Mouse (Mus musculus) ES-E14 (cell line): ENCODE results near the gene Zfp273. TPM values are rescaled to one million over a fixed set of nuclear protein-coding genes. Genes with fewer than 3 reads are reported as not detected.
"Not testable (repeated sequence)": the region's sequence is repeated elsewhere in the genome, so short reads cannot be mapped to it uniquely, and the experiment has no call there.

ENCODE experiments used
- DNase-seq: peaks from one replicate; pipeline ENCODE4 v3.0.0-alpha.2; 2013; ENCODE audit warnings: low read depth, low spot score
- H3K27ac ChIP-seq: 2 replicates; pipeline ENCODE4 v1.5.1; 2012; ENCODE audit warnings: low read depth, mild to moderate bottlenecking, low read length, moderate library complexity, mixed read lengths; ENCODE audit not compliant: poor library complexity, insufficient read depth, severe bottlenecking
- H3K36me3 ChIP-seq: 2 replicates; pipeline ENCODE4 v1.6.1; 2012; ENCODE audit warnings: mild to moderate bottlenecking, low read length, moderate library complexity, mixed read lengths; ENCODE audit not compliant: control insufficient read depth, poor library complexity, insufficient read depth, severe bottlenecking
- H3K4me1 ChIP-seq, 2 experiments: fragments of 150-350 bp in 1 of 2; sonication (generic) in 1 of 2; 2 replicates each; pipeline ENCODE4 v1.6.1; 2012; ENCODE audit warnings: low read length in 2 of 2, mild to moderate bottlenecking in 1 of 2, mixed read lengths in 1 of 2; ENCODE audit not compliant: control insufficient read depth in 2 of 2, insufficient read depth in 2 of 2, poor library complexity in 1 of 2
- H3K4me3 ChIP-seq, 2 experiments: fragments of 150-350 bp in 1 of 2; sonication (generic) in 1 of 2; 2 replicates each; pipeline ENCODE4 v1.5.1; 2012; ENCODE audit warnings: low read length in 2 of 2, low read depth in 1 of 2, mild to moderate bottlenecking in 1 of 2, mixed read lengths in 1 of 2; ENCODE audit not compliant: insufficient read depth in 1 of 2, poor library complexity in 1 of 2, severe bottlenecking in 1 of 2
- H3K9ac ChIP-seq: 2 replicates; pipeline ENCODE4 v1.6.1; 2012; ENCODE audit warnings: low read depth, mild to moderate bottlenecking, low read length, mixed read lengths; ENCODE audit not compliant: poor library complexity, insufficient read depth, severe bottlenecking
- H3K9me3 ChIP-seq: fragments of 150-350 bp; sonication (generic); 2 replicates; pipeline ENCODE4 v1.6.1; 2012; ENCODE audit warnings: low read depth, mild to moderate bottlenecking, low read length; ENCODE audit not compliant: control insufficient read depth, insufficient read depth
- CHD2 ChIP-seq: IDR thresholded peaks from 2 replicates; pipeline ENCODE4 v1.6.1; 2014; ENCODE audit warnings: mild to moderate bottlenecking, low read depth, low read length, inconsistent platforms
- HCFC1 ChIP-seq: IDR thresholded peaks from 2 replicates; pipeline ENCODE4 v1.6.1; 2012; ENCODE audit warnings: low read length, inconsistent platforms, borderline replicate concordance; ENCODE audit not compliant: insufficient read depth
- MAFK ChIP-seq: IDR thresholded peaks from 2 replicates; pipeline ENCODE4 v1.6.1; 2014; ENCODE audit warnings: mild to moderate bottlenecking, low read depth, low read length, inconsistent platforms; ENCODE audit not compliant: insufficient read depth
- ZC3H11A ChIP-seq: IDR thresholded peaks from 2 replicates; pipeline ENCODE4 v1.6.1; 2012; ENCODE audit warnings: low read depth, mild to moderate bottlenecking, inconsistent platforms, low read length, borderline replicate concordance
- ZNF384 ChIP-seq: IDR thresholded peaks from 2 replicates; pipeline ENCODE4 v1.6.1; 2012; ENCODE audit warnings: low read depth, low read length, inconsistent platforms
- in situ Hi-C, 2 experiments: fragments of 600-800 bp; cut with MboI; formaldehyde crosslinking; loops; one replicate each; pipeline ENCODE4 v1.15.1; 2025; ENCODE audit warnings: low sequenced_read_pairs in 2 of 2, inconsistent platforms in 1 of 2; ENCODE audit not compliant: unreplicated experiment in 2 of 2
- total RNA-seq: library from RNA; depleted of rRNA; stranded (reverse); fragments of 300-350 nt; gene quantifications from 2 replicates; pipeline ENCODE4 v1.2.3, GENCODE M21; 2012; rRNA removed

Zfp273 gene
- total RNA-seq: 3.2 and 3.3 TPM in 2 replicates

GRCm38 (mm10) chr13:67813710-67814660 lies at the start of gene Zfp273:
Zfp273 (plus strand) TSS chr13:67813740.
- H3K36me3 ChIP-seq: no peaks in the 10 kb centered on the region
- H3K4me1 ChIP-seq: peaks cover 0 to 4% of the 10 kb centered on the region in 2 experiments; a peak in 1 of 4 replicates
- TF ChIP-seq HCFC1 (peak; percentile 89), ZNF384 (no peak), MAFK (no peak)
- peak within 1 kb of the TSS; percentile 71 for H3K27ac ChIP-seq
- DNase-seq: peak; percentile 77
- no peaks in the 10 kb centered on the region for H3K9me3 ChIP-seq
- peak within 1 kb of the TSS; percentile 70; the same call in 1 of the 2 replicates for H3K9ac ChIP-seq
- peak within 1 kb of the TSS; percentile 74 to 87 for H3K4me3 ChIP-seq
- in situ Hi-C loops: no loop called here

GRCm38 (mm10) chr13:67779265-67780221 lies 34.0 kb upstream of the Zfp273 start, which contains the start of gene Zfp493:
Zfp493 (plus strand) TSS chr13:67779693.
- Histone ChIP-seq H3K36me3 (no peaks in the 10 kb centered on the region), H3K27ac (peak within 1 kb of the TSS; percentile 15; the same call in 1 of the 2 replicates), H3K9ac (peak within 1 kb of the TSS; percentile 77), H3K4me1 (0 out of 4 replicates have a peak, but pooled peaks cover 0 to 2% of the 10 kb centered on the region in 2 experiments), H3K9me3 (no peaks in the 10 kb centered on the region), H3K4me3 (peak within 1 kb of the TSS; percentile 83 to 92)
- in situ Hi-C loops: no loop called here
- DNase-seq: peak; percentile 77
- TF ChIP-seq HCFC1: peak; percentile 88
- TF ChIP-seq MAFK: no peak

- Histone ChIP-seq H3K27ac (peak overlapping the region; percentile 60), H3K36me3 (no peaks in the 10 kb centered on the region), H3K4me1 (peaks cover 0 to 4% of the 10 kb centered on the region in 2 experiments; a peak in 1 of 4 replicates), H3K4me3 (no peak overlapping the region; a peak in 1 of 4 replicates), H3K9me3 (no peaks in the 10 kb centered on the region), H3K9ac (no peak overlapping the region)
- peak; percentile 22 for DNase-seq
- in situ Hi-C loops: no loop called here
- TF ChIP-seq MAFK: no peak
- TF ChIP-seq HCFC1: no peak
- TF ChIP-seq ZNF384: no peak
- no peak for TF ChIP-seq CHD2
- TF ChIP-seq ZC3H11A: no peak
Observed at GRCm38 (mm10) chr13:67791921-67792455, 21.6 kb upstream of the Zfp273 start.

DNA sequence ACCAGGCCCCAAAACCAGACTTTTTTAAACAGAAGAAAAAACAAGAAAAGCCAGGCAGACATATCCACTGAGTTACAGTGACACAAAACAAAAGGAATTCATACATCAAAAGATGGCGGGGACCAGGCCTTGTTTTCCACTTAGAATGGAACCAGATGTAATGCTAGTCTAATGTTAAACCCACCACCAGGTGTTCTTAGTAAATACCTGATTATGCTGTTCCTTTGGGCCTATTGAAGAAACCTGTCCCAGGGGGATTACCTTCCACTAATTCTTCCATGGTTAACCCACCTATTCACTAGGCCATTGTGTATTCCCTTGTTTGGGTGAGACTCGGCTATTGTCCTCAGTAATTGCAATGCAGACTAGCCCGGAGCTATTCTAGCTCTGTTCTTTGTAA lies 14.9 kb upstream of the Zfp273 start:
- in situ Hi-C loops: no loop called here
- no peak overlapping the region for H3K4me3 ChIP-seq
- DNase-seq: no peak
- no peaks in the 10 kb centered on the region for H3K36me3 ChIP-seq
- TF ChIP-seq ZNF384 (no peak), MAFK (no peak), CHD2 (no peak), HCFC1 (no peak), ZC3H11A (no peak)
- H3K27ac ChIP-seq: peak overlapping the region; percentile 53; the same call in 1 of the 2 replicates
- no peak overlapping the region for H3K9ac ChIP-seq
- H3K9me3 ChIP-seq: no peaks in the 10 kb centered on the region; the same call in 1 of the 2 replicates
- H3K4me1 ChIP-seq: no peaks in the 10 kb centered on the region

DNA sequence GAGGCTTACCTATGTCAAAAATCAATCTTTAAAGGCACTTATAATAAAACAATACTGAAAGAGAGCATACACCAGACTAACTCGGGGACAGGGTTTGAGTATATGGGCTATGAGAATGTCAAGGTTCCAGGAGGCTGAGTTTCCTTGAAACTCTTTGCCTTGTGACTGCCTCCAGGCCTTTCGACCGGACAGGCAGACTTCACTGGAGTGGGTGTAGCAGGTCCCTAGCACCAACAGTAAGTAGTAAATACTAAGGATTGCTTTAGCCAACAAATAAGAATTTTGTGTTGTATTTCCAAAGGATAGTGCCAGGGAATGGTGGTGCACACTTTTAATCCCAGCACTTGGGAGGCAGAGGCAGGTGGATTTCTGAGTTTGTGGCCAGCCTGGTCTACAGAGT lies 14.4 kb upstream of the Zfp273 start:
- H3K4me3 ChIP-seq, H3K4me1 ChIP-seq, H3K9ac ChIP-seq, H3K9me3 ChIP-seq, in situ Hi-C loops, H3K36me3 ChIP-seq, DNase-seq: not testable (repeated sequence)
- H3K27ac ChIP-seq: peak overlapping the region; percentile 96
